8 mouse cellular contexts compared by ENCODE assay signal in the genomic region with DNA sequence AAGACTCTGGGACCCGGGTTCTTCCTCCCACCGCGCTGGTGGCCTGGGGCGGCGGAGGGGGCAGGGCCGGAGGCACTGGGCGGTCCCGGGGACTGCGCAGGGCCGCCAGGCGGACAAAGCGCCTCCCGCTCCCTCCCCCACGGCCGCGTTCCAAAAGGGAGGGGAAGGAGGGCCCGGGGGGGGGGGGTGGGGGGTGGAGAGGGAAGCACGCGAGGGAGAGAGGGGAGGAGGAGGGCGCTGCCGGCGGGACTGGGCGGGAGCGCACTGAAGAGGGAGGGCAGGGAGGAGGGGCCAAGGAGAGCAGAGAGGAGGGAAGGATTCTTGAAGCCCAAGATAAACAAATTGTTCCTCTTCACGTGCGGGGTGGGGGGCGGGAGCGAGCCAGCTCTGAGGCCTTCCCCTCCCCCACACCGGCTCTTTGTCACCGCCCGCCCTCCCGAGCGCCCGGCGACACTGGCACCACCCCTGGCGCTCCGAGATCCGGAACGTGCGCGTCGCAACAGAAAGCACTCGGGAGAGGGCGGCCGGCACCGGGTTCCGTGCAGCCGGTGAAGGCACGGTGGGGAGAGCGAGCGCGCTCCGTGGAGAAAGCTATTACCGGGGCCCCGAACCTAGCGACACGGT. TPM values are rescaled to one million over a fixed set of nuclear protein-coding genes. Genes with fewer than 3 reads are reported as not detected.
DNase-seq lines count a peak whose midpoint lies in the region; ATAC-seq and TF ChIP-seq lines count a peak whose summit lies in the region.

No protein-coding gene starts in this region.

- no peaks in the 10 kb centered on the region for H3K9me3 ChIP-seq in forebrain, embryonic 15.5 days
- no peaks in the 10 kb centered on the region for H3K9me3 ChIP-seq in liver, postnatal 0 days (ENCODE audit: low read length)
- no peaks in the 10 kb centered on the region for H3K9me3 ChIP-seq in neural tube, embryonic 13.5 days

- H3K27ac ChIP-seq in forebrain, embryonic 15.5 days (replicated peaks) = peak overlapping the region; percentile 100
- peak overlapping the region; percentile 99 for H3K27ac ChIP-seq in liver, postnatal 0 days (ENCODE audit: low read depth)
- H3K27ac ChIP-seq in neural tube, embryonic 13.5 days (replicated peaks) = peak overlapping the region; percentile 99

- WGBS in forebrain, embryonic 15.5 days = under 1% methylated on average over 37 of the region's 57 CpGs
- WGBS in liver, postnatal 0 days (ENCODE audit: insufficient replicate concordance) = under 1% methylated on average over 38 of the region's 57 CpGs
- under 1% methylated on average over 42 of the region's 57 CpGs for WGBS in neural tube, embryonic 13.5 days

- peak overlapping the region; percentile 64 for H3K4me3 ChIP-seq in forebrain, embryonic 15.5 days
- peak overlapping the region; percentile 82 for H3K4me3 ChIP-seq in liver, postnatal 0 days (ENCODE audit: low read depth, low read length)
- H3K4me3 ChIP-seq in neural tube, embryonic 13.5 days = peak overlapping the region; percentile 92

- peak overlapping the region; percentile 91 for H3K9ac ChIP-seq in forebrain, embryonic 15.5 days (replicated peaks)
- peak overlapping the region; percentile 79 for H3K9ac ChIP-seq in liver, postnatal 0 days (replicated peaks)
- H3K9ac ChIP-seq in neural tube, embryonic 13.5 days = peak overlapping the region; percentile 95

- ATAC-seq in forebrain, embryonic 15.5 days (replicated peaks) = peak; percentile 79
- ATAC-seq in liver, postnatal 0 days = peak; percentile 76
- ATAC-seq in neural tube, embryonic 13.5 days (ENCODE audit: low read depth) = peak; percentile 88

- intact Hi-C loops in heart, postnatal 25 days (cut with DNase I) = loop anchor here (2.0 to 5.0 kb wide), 2 partner anchors 79 to 95 kb away; no protein-coding TSS in a partner anchor

- no peaks in the 10 kb centered on the region for H3K27me3 ChIP-seq in forebrain, embryonic 15.5 days
- no peaks in the 10 kb centered on the region for H3K27me3 ChIP-seq in liver, postnatal 0 days (ENCODE audit: insufficient read depth, low read length)
- no peaks in the 10 kb centered on the region for H3K27me3 ChIP-seq in neural tube, embryonic 13.5 days

- no peaks in the 10 kb centered on the region for H3K36me3 ChIP-seq in forebrain, embryonic 15.5 days
- no peaks in the 10 kb centered on the region for H3K36me3 ChIP-seq in liver, postnatal 0 days (replicated peaks; ENCODE audit: insufficient read depth, low read length)
- H3K36me3 ChIP-seq in neural tube, embryonic 13.5 days = no peaks in the 10 kb centered on the region

- DNase-seq in ES-CJ7 (ENCODE audit: low read depth, low spot score) = peak; percentile 92
- peak; percentile 90 for DNase-seq in cerebellum, adult 11-12 months
- peak; percentile 83 for DNase-seq in heart, postnatal 25 days (ENCODE audit: low spot score)
- peak; percentile 76 for DNase-seq in layer of hippocampus, adult 11-12 months (ENCODE audit: low spot score)
- DNase-seq in liver, postnatal 0 days = peak; percentile 91
- peak; percentile 73 for DNase-seq in telencephalon, adult 2 months (ENCODE audit: low read depth, low spot score)

- no peak; the same call in 1 of the 2 replicates for TF ChIP-seq EP300 in liver, postnatal 0 days (IDR thresholded peaks at IDR 0.05; ENCODE audit: low read depth)

- peak overlapping the region; percentile 87 for H3K4me2 ChIP-seq in forebrain, embryonic 15.5 days (replicated peaks)
- H3K4me2 ChIP-seq in liver, postnatal 0 days (ENCODE audit: low read depth, low read length) = peak overlapping the region; percentile 99
- H3K4me2 ChIP-seq in neural tube, embryonic 13.5 days = peak overlapping the region; percentile 83

- 0 out of 2 replicates have a peak, but pooled peaks have one; percentile 1 for TF ChIP-seq CTCF in liver, postnatal 0 days (IDR thresholded peaks at IDR 0.05; ENCODE audit: low read depth)

- H3K4me1 ChIP-seq in forebrain, embryonic 15.5 days = peaks cover 12% of the 10 kb centered on the region; the same call in 1 of the 2 replicates
- peaks cover 14% of the 10 kb centered on the region for H3K4me1 ChIP-seq in liver, postnatal 0 days (ENCODE audit: insufficient read depth)
- peaks cover 32% of the 10 kb centered on the region for H3K4me1 ChIP-seq in neural tube, embryonic 13.5 days (replicated peaks)

RNA-seq across cellular contexts. Expression of a gene that starts 2.8 kb away (rescaled TPM):
- polyA plus RNA-seq in forebrain, embryonic 15.5 days (2015; fragmentation: Nextera tagmentation; extraction: Ambion mirVana) = 4.9 and 5.3 TPM in 2 replicates
- total RNA-seq in heart, postnatal 25 days (2021) = 1 to 10 TPM; 2.5 to 4.4 TPM
- polyA plus RNA-seq in liver, postnatal 0 days (2015; fragmentation: Nextera tagmentation; extraction: Ambion mirVana) = 0.64 and 0.65 TPM in 2 replicates
- 8.5 and 8.6 TPM in 2 replicates for polyA plus RNA-seq in neural tube, embryonic 13.5 days (2015; fragmentation: Nextera tagmentation; extraction: Ambion mirVana)

Comparison
In these comparisons a context has a peak if more than half of its experiments do, and no peak if none do; other contexts are left out.
1. Peak in every context shown above with its lines: DNase-seq, ATAC-seq, H3K4me3 ChIP-seq and H3K27ac ChIP-seq.